Mouse (Mus musculus) forebrain, embryonic 15.5 days (tissue): ENCODE measurements at regions not wholly inside any gene's neighbourhood (a gene's known extent, or its start where the extent isn't known, plus 50 kb on each side); places are given as distances from the start of the nearest gene placed in this dataset.
A peak's percentile ranks its signal among the peaks of the same experiment; 100 is the strongest.

Source experiments
- ATAC-seq: fragments of 200-750 bp; cut with Nextera tagmentation; replicated peaks from 2 replicates; pipeline ENCODE4 v1.8.0; 2017; ENCODE audit warnings: mild to moderate bottlenecking, moderate TSS enrichment, moderate library complexity
- H3K27ac ChIP-seq: fragments of 300-500 bp; sonication (generic); replicated peaks from 2 replicates; pipeline ENCODE4 v1.5.1; 2015; ENCODE audit warnings: mild to moderate bottlenecking, inconsistent platforms
- H3K27me3 ChIP-seq: fragments of 300-500 bp; sonication (generic); 2 replicates; pipeline ENCODE4 v1.6.1; 2015; ENCODE audit warnings: inconsistent platforms
- H3K36me3 ChIP-seq: fragments of 300-500 bp; sonication (generic); 2 replicates; pipeline ENCODE4 v1.6.1; 2015; ENCODE audit warnings: mild to moderate bottlenecking, inconsistent platforms
- H3K4me1 ChIP-seq: fragments of 300-500 bp; sonication (generic); 2 replicates; pipeline ENCODE4 v1.6.1; 2015; ENCODE audit warnings: inconsistent platforms
- H3K4me2 ChIP-seq: fragments of 300-500 bp; sonication (generic); replicated peaks from 2 replicates; pipeline ENCODE4 v1.6.1; 2015; ENCODE audit warnings: mild to moderate bottlenecking, inconsistent platforms
- H3K4me3 ChIP-seq: fragments of 300-500 bp; sonication (generic); 2 replicates; pipeline ENCODE4 v1.5.1; 2015; ENCODE audit warnings: mild to moderate bottlenecking, inconsistent platforms
- H3K9ac ChIP-seq: fragments of 300-500 bp; sonication (generic); replicated peaks from 2 replicates; pipeline ENCODE4 v1.6.1; 2015; ENCODE audit warnings: mild to moderate bottlenecking, inconsistent platforms
- H3K9me3 ChIP-seq: fragments of 300-500 bp; sonication (generic); 2 replicates; pipeline ENCODE4 v1.6.1; 2016; ENCODE audit warnings: inconsistent platforms
- WGBS: fragments of 180-500 bp; shearing (Covaris S2); methylation state at CpG from one replicate; pipeline ENCODE4 v1.1.7; 2015; ENCODE audit warnings: mixed read lengths; 5-methylcytosine and 5-hydroxymethylcytosine counted together

DNA sequence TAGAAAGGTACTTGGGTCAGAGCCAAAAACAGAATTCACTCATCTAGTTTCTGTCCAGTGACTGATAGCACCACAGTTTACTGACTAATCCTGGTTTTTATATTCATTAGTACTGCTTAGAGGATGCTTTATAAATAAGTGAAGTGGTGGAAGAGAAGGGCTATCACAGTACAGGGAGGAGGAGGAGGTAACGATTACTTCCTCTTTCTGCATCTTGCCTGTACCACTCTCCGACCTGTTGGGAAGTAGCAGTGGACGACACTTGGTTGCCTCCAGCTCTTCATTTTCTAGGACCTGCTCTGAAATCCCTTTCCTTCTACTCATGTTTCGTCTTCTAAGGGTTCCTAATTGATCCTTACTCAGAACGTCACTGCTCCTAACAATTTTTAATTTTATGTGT, 283.5 kb upstream of the Sstr1 start:
- Histone ChIP-seq H3K4me1 (no peaks in the 10 kb centered on the region), H3K27ac (no peak overlapping the region), H3K36me3 (no peaks in the 10 kb centered on the region), H3K9ac (no peak overlapping the region), H3K9me3 (no peaks in the 10 kb centered on the region), H3K4me3 (no peak overlapping the region), H3K27me3 (no peaks in the 10 kb centered on the region), H3K4me2 (no peak overlapping the region)
- 89% methylated on average over 5 of the region's 5 CpGs for whole genome bisulfite sequencing
- no peak for ATAC-seq

DNA sequence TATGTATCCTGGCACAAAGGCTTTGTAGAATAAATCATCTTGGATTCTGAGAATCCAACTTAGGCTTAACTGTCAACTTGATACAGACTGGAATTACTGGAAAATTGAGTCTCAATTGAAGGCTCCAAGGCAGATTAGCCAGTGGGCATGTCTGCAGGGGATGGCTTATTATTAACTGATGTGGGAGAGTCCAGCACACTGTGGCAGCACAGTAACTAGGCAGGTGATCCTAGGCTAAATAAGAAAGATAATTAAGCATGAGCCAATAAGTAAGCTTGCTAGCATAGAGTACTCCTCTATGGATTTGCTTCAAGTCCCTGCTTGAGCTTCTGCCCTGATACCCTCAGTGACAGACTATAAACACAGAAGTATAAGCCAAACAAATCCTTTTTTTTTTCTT, 279.7 kb upstream of the Sstr1 start:
- ATAC-seq, result no peak
- no peaks in the 10 kb centered on the region for H3K4me1 ChIP-seq

DNA sequence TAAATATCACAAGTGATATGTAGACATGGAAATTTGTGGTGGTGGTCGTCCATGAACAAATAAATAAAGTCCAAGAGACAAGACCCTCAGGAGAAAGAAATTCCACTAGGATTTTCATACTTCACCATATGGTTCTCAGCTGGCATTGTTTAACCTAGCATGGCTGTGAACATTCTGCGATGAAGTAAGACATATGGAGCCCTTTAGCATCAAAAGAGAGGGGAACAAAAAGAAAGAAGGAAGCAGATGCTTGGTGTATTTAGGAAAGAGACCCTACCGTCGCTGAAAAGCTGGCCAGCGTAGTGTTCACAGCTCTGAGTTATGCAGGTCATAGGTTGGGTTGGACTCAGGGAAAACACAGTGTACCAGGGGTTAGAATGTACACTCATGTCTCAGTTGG, 261.7 kb upstream of the Sstr1 start:
- no peak overlapping the region for H3K4me2 ChIP-seq
- H3K4me1 ChIP-seq, result peaks cover 3% of the 10 kb centered on the region; the same call in 1 of the 2 replicates
- H3K9me3 ChIP-seq, result no peaks in the 10 kb centered on the region
- no peaks in the 10 kb centered on the region for H3K36me3 ChIP-seq
- H3K9ac ChIP-seq, result no peak overlapping the region
- H3K4me3 ChIP-seq, result no peak overlapping the region
- peak; percentile 88 for ATAC-seq
- H3K27ac ChIP-seq, result no peak overlapping the region
- H3K27me3 ChIP-seq, result no peaks in the 10 kb centered on the region
- 46% methylated on average over 5 of the region's 5 CpGs for WGBS

More for the DNA sequence above, 279.7 kb upstream of the Sstr1 start:
- no peak overlapping the region for H3K4me3 ChIP-seq
- H3K36me3 ChIP-seq, result no peaks in the 10 kb centered on the region
- H3K27me3 ChIP-seq, result no peaks in the 10 kb centered on the region
- no peaks in the 10 kb centered on the region for H3K9me3 ChIP-seq
- H3K9ac ChIP-seq, result no peak overlapping the region
- H3K27ac ChIP-seq, result no peak overlapping the region
- no peak overlapping the region for H3K4me2 ChIP-seq

DNA sequence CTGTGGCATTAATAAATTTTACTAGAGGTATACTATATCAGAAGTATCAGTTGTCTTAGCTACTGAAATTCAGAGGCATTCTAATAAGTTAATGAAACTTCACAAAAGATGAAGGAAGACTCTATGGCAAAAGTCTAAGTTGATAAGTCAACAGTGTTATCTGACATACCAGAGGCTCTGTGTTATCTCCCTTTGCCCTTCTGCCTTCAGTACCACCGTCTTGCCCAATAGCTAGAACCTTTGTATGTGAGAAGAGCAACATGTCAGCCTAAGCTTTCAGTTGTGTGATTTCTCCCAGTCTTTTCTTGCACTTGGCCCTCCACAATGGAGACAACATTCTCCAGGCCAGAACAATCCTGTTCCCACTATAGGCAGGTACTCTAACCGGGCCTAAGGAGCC, 253.0 kb upstream of the Sstr1 start:
- H3K4me2 ChIP-seq, result no peak overlapping the region
- no peak for ATAC-seq
- H3K9ac ChIP-seq, result no peak overlapping the region
- H3K4me3 ChIP-seq, result no peak overlapping the region
- H3K4me1 ChIP-seq, result no peaks in the 10 kb centered on the region
- WGBS, result 89% methylated on average over 2 of the region's 2 CpGs
- H3K27ac ChIP-seq, result no peak overlapping the region
- H3K36me3 ChIP-seq, result no peaks in the 10 kb centered on the region
- H3K27me3 ChIP-seq, result no peaks in the 10 kb centered on the region
- H3K9me3 ChIP-seq, result no peaks in the 10 kb centered on the region

DNA sequence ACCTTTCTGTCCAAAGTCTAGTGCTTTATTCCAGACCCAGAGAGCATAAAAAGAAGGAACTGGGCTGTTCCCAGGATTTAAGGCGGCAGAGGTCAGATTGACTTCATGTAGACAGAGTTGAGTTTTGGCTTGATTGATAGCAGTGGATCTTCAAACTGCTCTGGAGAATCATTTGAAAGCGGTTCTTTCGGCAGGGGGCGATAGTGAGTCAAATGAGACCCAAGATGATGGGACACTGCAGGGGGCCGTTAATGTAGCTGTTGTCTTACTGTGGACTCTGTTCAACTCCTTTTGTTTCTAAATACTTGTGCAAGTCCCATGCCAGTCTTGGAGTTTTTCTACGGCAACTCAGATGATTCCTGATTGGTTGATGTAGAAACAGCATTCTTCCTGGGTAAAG, 251.4 kb upstream of the Sstr1 start:
- Histone ChIP-seq H3K27me3 (no peaks in the 10 kb centered on the region), H3K9ac (no peak overlapping the region), H3K36me3 (no peaks in the 10 kb centered on the region), H3K4me2 (no peak overlapping the region), H3K4me1 (no peaks in the 10 kb centered on the region), H3K4me3 (no peak overlapping the region), H3K27ac (no peak overlapping the region), H3K9me3 (no peaks in the 10 kb centered on the region)
- whole genome bisulfite sequencing, result 74% methylated on average over 6 of the region's 6 CpGs
- ATAC-seq, result no peak

DNA sequence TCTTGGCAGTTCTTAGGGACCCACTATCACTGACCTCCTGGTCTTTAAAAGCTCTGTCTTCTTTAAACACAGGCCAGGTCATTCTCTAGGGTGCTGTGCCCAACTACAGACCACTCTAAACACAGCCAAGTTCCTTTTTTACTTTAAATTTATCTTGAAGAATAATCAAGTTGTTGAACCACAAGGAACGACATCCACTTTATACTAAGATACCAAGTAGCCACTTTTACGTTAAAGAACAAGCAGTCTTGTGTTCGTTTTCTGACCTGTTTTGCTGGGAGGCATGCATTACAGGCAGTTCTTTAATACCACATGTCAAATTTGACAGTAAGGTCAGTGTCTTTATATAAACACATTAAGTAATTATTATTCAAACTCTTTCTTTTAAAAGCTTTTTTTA, 242.4 kb upstream of the Sstr1 start:
- Histone ChIP-seq H3K9me3 (no peaks in the 10 kb centered on the region), H3K27me3 (no peaks in the 10 kb centered on the region), H3K9ac (no peak overlapping the region), H3K27ac (no peak overlapping the region), H3K36me3 (no peaks in the 10 kb centered on the region), H3K4me1 (no peaks in the 10 kb centered on the region), H3K4me3 (no peak overlapping the region), H3K4me2 (no peak overlapping the region)
- WGBS, result 80% methylated on average over 3 of the region's 3 CpGs
- no peak for ATAC-seq

DNA sequence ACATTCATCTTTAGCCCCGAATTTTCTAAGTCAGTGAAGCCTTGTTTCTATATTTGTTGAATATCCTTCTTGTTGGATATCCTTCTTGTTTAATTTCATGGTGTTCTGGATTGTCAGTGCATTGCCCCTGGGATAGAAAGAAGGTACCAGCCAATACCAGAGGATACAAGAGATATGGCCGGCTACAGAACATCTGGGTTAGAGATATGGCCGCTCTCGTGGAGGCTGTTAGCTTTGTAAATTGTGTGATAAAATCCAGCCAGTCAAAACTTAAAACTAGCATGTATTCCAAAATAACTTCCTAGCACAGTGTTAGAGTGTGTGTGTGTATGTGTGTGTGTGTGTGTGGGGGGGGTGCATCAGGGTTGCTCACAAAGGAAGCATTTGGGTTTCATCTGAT, 241.4 kb upstream of the Sstr1 start:
- WGBS, result 83% methylated on average over 4 of the region's 4 CpGs
- Histone ChIP-seq H3K9ac (no peak overlapping the region), H3K4me1 (no peaks in the 10 kb centered on the region), H3K36me3 (no peaks in the 10 kb centered on the region), H3K27me3 (no peaks in the 10 kb centered on the region), H3K27ac (no peak overlapping the region), H3K4me2 (no peak overlapping the region), H3K4me3 (no peak overlapping the region), H3K9me3 (no peaks in the 10 kb centered on the region)
- ATAC-seq, result no peak

DNA sequence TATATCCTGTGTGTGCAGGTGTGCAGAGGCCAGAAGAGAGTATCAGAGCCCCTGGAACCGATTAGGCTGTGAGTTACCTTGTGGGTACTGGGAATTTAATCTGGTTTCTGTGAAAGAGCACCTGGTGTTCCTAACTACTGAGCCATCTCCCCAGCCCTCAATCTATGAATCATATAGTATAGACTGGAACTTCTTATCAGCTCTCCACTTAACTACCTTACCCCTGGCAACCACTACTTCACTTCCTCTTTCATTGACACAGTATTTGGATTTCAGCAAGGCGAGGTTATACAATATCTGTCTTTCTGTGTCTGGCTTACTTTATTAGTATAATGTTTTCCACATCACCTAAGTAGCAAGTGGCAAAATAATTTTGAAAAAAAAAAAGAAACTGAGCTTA, 239.1 kb upstream of the Sstr1 start:
- H3K36me3 ChIP-seq, result no peaks in the 10 kb centered on the region
- H3K4me2 ChIP-seq, result no peak overlapping the region
- no peak overlapping the region for H3K27ac ChIP-seq
- H3K4me3 ChIP-seq, result no peak overlapping the region
- H3K27me3 ChIP-seq, result no peaks in the 10 kb centered on the region
- WGBS, result 91% methylated on average over 2 of the region's 2 CpGs
- H3K9ac ChIP-seq, result no peak overlapping the region
- H3K4me1 ChIP-seq, result no peaks in the 10 kb centered on the region
- no peaks in the 10 kb centered on the region for H3K9me3 ChIP-seq
- ATAC-seq, result no peak
